Mouse (Mus musculus): ENCODE data around the gene Parvg. TPM values are rescaled to one million over a fixed set of nuclear protein-coding genes. Genes with fewer than 3 reads are reported as not detected.

Parvg gene
- polyA plus RNA-seq, 1 experiment from 2014 or later: 5.9 TPM

DNA sequence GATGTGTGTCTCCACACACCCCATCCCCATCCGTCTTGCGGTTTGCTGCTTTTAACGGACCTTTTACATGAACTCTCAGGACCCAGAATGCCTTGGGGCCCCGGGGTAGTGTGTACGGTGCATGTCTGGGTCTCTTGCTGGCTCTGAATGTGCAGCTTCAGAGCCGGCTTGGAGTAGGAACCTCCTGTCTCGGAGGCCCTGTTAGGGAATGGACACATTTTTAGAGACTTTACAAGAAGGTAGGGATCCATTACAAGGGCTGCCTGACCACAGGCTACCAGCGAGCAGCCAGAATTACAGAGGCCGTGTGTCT lies 10.3 kb upstream of the Parvg start:
- Histone ChIP-seq H3K9me3 (ENCODE audit: control insufficient read depth, low read length) (no peaks in the 10 kb centered on the region), H3K4me1 (replicated peaks; ENCODE audit: control insufficient read depth, insufficient read depth, low read length) (peaks cover 52% of the 10 kb centered on the region), H3K4me2 (peak overlapping the region; percentile 28; the same call in 1 of the 2 replicates), H3K27me3 (replicated peaks; ENCODE audit: control insufficient read depth, insufficient read depth, low read length) (no peaks in the 10 kb centered on the region), H3K9ac (ENCODE audit: low read depth, low read length) (no peak overlapping the region), H3K36me3 (ENCODE audit: control insufficient read depth, insufficient read depth, low read length) (no peaks in the 10 kb centered on the region; the same call in 1 of the 2 replicates), H3K4me3 (ENCODE audit: low read depth, low read length) (no peak overlapping the region), H3K27ac (ENCODE audit: low read depth, low read length) (peak overlapping the region; percentile 64)
- peak; percentile 58 for DNase-seq (ENCODE audit: low spot score)
- ATAC-seq (replicated peaks; ENCODE audit: low FRiP score): no peak
- WGBS: 32% methylated on average over 9 of the region's 9 CpGs

DNA sequence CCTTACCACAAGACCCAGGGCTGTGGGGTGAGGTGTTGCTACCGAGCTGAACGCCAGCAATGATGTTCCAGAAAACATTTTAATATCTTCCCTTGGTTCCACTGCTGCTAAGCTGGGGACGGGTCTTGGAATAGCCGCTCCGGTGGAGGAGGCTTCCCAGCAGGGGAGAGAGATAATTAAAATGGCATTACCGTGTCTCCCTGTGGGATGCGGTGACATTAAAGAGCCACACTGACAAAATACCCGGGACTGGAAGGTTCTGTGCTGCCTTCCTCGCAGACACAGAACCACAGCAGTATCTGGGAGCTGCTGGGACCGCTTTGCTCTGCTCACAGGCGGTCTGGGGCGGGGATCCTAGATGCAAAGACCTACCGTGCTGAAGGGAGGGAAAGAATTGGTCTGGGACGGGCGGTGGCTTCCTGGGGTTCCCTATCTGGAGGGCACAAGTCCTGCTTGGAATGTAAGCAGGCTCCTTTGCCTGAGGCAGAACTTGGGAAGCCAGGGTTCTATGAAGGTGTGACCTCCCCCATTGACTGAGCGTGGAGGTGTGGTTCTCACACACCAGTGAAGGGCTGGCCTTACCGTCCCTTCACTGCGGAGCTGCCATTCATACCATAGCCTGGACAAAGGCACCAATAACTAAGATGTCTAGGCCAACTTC lies 9.3 kb upstream of the Parvg start:
- no peak overlapping the region for H3K4me2 ChIP-seq
- H3K9me3 ChIP-seq (ENCODE audit: control insufficient read depth, low read length): no peaks in the 10 kb centered on the region
- DNase-seq (ENCODE audit: low spot score): no peak
- no peak for ATAC-seq (replicated peaks; ENCODE audit: low FRiP score)
- WGBS: 35% methylated on average over 18 of the region's 18 CpGs
- H3K27me3 ChIP-seq (replicated peaks; ENCODE audit: control insufficient read depth, insufficient read depth, low read length): no peaks in the 10 kb centered on the region
- H3K27ac ChIP-seq (ENCODE audit: low read depth, low read length): no peak overlapping the region
- H3K36me3 ChIP-seq (ENCODE audit: control insufficient read depth, insufficient read depth, low read length): no peaks in the 10 kb centered on the region; the same call in 1 of the 2 replicates
- H3K9ac ChIP-seq (ENCODE audit: low read depth, low read length): no peak overlapping the region
- no peak overlapping the region for H3K4me3 ChIP-seq (ENCODE audit: low read depth, low read length)
- peaks cover 52% of the 10 kb centered on the region for H3K4me1 ChIP-seq (replicated peaks; ENCODE audit: control insufficient read depth, insufficient read depth, low read length)

DNA sequence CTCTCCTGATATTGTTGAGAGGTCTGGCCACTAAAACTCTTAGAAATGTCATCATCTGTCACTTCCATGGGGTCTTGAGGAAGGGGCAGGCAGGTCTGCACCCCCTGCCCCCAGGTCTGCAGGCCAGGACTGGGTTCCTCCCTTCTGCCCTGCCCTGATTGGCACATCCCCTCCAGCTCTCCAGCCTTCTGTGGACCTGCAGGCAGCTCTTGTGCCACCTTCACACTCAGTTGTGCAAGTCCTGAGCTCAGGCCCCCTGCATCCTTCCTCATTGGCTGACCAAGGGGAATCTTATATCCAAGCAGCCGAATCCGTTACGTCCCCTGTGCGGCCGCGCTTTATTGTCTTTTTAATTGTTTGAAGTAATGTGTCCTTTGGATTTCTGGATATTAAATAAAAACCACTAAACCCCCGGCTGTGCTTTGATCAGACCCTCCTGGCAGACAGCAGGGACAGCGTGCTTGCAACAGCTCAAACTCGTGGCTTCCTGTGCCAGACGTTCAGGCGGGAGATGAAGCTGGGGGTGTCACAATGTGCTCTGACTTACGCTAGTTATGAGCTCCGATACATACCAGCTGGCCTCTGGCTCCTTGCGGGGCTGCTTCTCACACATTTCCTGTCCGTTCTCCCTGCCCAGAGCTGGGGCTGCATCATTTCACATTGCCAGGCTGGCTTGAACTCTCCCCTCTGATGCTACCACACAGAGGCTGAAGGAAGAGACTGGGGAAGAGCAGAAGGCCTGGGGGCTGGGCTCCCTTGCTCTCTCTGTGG lies 8.4 kb upstream of the Parvg start:
- Histone ChIP-seq H3K36me3 (ENCODE audit: control insufficient read depth, insufficient read depth, low read length) (no peaks in the 10 kb centered on the region; the same call in 1 of the 2 replicates), H3K4me2 (no peak overlapping the region), H3K27ac (ENCODE audit: low read depth, low read length) (peak overlapping the region; percentile 25; the same call in 1 of the 2 replicates), H3K4me1 (replicated peaks; ENCODE audit: control insufficient read depth, insufficient read depth, low read length) (peaks cover 49% of the 10 kb centered on the region), H3K9me3 (ENCODE audit: control insufficient read depth, low read length) (no peaks in the 10 kb centered on the region), H3K27me3 (replicated peaks; ENCODE audit: control insufficient read depth, insufficient read depth, low read length) (no peaks in the 10 kb centered on the region), H3K4me3 (ENCODE audit: low read depth, low read length) (no peak overlapping the region), H3K9ac (ENCODE audit: low read depth, low read length) (no peak overlapping the region)
- no peak for ATAC-seq (replicated peaks; ENCODE audit: low FRiP score)
- WGBS: 56% methylated on average over 15 of the region's 15 CpGs
- DNase-seq (ENCODE audit: low spot score): no peak

DNA sequence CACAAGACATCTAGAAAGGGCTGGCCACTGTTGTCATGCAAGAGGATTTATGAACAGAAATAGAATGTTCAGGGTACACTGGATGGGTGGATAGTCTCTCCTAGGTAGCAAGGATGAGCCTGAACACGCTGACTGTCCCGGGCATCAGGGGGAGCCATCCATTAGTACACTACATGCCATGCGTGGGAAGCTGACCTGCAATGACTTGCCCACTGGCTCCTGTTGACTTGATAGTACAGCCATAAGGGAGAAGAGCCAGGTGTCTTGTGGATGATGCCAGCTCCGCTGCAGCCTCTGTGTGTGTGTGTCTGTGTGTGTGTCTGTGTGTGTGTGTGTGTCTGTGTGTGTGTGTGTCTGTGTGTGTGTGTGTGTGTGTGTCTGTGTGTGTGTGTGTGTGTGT lies 4.4 kb upstream of the Parvg start:
- no peaks in the 10 kb centered on the region for H3K36me3 ChIP-seq (ENCODE audit: control insufficient read depth, insufficient read depth, low read length)
- no peak overlapping the region for H3K4me2 ChIP-seq
- WGBS: 79% methylated on average over 4 of the region's 4 CpGs
- H3K4me3 ChIP-seq (ENCODE audit: low read depth, low read length): no peak overlapping the region
- no peak overlapping the region for H3K27ac ChIP-seq (ENCODE audit: low read depth, low read length)
- ATAC-seq (replicated peaks; ENCODE audit: low FRiP score): no peak
- H3K27me3 ChIP-seq (replicated peaks; ENCODE audit: control insufficient read depth, insufficient read depth, low read length): no peaks in the 10 kb centered on the region
- peaks cover 10% of the 10 kb centered on the region for H3K4me1 ChIP-seq (replicated peaks; ENCODE audit: control insufficient read depth, insufficient read depth, low read length)
- H3K9me3 ChIP-seq (ENCODE audit: control insufficient read depth, low read length): no peaks in the 10 kb centered on the region
- H3K9ac ChIP-seq (ENCODE audit: low read depth, low read length): no peak overlapping the region
- DNase-seq (ENCODE audit: low spot score): no peak

DNA sequence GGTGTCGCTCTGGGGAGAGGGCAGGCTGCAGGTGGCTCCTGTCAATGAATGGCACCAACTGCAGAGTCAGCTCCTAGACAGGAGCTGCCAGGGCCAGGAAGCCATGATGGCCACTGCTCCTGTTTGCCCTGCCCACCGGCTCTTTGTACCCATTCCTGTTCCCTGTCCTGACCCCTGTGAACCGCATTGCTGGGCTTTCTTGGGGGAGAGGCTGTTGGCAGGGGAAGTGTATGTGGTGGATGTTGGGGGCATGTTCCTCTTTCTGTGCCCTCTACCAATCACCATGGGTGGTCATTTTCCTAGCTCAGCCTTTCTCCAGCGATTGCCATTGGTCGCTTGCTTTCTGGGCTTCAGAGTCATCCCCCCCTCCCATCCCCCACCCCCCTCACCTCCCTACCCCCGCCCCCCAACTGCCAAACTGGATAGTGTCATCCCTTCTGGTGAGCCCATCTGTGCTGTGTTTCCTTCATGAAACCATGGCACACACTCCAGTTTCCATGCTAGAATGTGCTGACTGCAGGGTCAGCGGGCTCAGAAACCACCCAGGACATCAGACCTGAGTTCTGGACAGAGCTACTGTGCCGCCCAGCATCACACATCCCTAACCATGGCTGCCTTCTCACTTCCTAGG lies 2.2 kb upstream of the Parvg start:
- Histone ChIP-seq H3K36me3 (ENCODE audit: control insufficient read depth, insufficient read depth, low read length) (no peaks in the 10 kb centered on the region), H3K27ac (ENCODE audit: low read depth, low read length) (no peak overlapping the region)

DNA sequence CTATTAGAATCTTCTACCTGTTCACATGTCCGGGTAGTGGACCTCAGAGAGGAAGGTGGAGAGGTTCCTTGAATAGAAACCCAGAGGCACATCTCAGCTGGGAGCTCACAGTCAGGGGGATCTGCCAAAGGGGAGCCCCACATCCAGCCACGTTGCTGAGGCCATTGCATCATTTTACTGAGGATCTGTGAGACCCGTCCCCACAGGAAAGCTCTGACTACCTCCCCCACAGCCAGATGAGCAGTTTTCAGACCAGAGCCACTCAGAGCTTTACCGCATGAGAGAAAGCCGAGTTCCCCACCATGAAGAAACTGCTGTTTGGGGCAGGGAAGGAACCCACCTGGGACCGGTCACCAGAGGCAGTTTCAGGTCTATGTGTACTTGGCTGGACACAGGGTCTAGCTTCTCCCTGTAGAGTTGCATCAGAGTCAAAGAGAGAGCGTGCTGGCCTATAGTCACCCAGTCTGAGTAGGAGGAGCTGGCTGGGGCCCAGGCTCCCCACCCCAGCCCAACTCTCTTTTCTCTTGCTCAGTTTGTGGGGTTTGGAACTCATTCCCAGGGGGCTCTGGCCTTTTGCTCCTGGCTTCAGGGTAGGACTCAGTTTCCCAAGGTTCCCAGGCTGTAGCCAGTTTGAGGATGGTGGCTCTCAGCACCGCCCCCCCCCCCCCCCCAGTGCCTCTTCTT lies 1.2 kb downstream of the Parvg start:
- peak; percentile 56 for ATAC-seq (replicated peaks; ENCODE audit: low FRiP score)
- 52% methylated on average over 8 of the region's 8 CpGs for WGBS

More for the DNA sequence above, 2.2 kb upstream of the Parvg start:
- H3K9ac ChIP-seq (ENCODE audit: low read depth, low read length): no peak overlapping the region
- H3K4me2 ChIP-seq: no peak overlapping the region
- H3K27me3 ChIP-seq (replicated peaks; ENCODE audit: control insufficient read depth, insufficient read depth, low read length): no peaks in the 10 kb centered on the region
- DNase-seq (ENCODE audit: low spot score): no peak
- H3K4me3 ChIP-seq (ENCODE audit: low read depth, low read length): no peak overlapping the region
- no peak for ATAC-seq (replicated peaks; ENCODE audit: low FRiP score)
- WGBS: 70% methylated on average over 8 of the region's 8 CpGs
- H3K4me1 ChIP-seq (replicated peaks; ENCODE audit: control insufficient read depth, insufficient read depth, low read length): no peaks in the 10 kb centered on the region; the same call in 1 of the 2 replicates
- no peaks in the 10 kb centered on the region for H3K9me3 ChIP-seq (ENCODE audit: control insufficient read depth, low read length)

DNA sequence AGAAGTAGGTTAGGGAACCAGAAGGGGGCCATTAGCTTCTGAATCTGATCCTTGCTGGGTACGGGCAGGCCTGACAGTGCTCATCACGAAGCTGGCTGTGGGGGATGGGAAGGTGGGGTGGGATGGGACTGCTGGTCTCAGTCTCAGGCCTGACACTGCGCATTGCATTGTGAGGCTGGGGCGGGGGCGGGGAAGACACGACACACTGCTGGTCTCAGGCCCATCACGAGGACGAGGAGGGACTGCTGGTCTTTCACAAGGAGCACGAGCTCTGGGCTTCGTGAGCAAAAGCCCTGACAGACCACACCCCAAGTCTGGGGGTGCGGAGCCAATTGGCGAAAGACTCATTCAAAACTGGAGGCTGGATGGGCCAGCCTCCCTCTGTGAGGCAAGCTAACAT lies 1.9 kb downstream of the Parvg start:
- no peak overlapping the region for H3K27ac ChIP-seq (ENCODE audit: low read depth, low read length)
- peak overlapping the region; percentile 4; the same call in 1 of the 2 replicates for H3K4me2 ChIP-seq
- no peak for DNase-seq (ENCODE audit: low spot score)
- ATAC-seq (replicated peaks; ENCODE audit: low FRiP score): no peak
- H3K4me1 ChIP-seq (replicated peaks; ENCODE audit: control insufficient read depth, insufficient read depth, low read length): no peaks in the 10 kb centered on the region; the same call in 1 of the 2 replicates
- no peaks in the 10 kb centered on the region for H3K27me3 ChIP-seq (replicated peaks; ENCODE audit: control insufficient read depth, insufficient read depth, low read length)
- no peaks in the 10 kb centered on the region for H3K9me3 ChIP-seq (ENCODE audit: control insufficient read depth, low read length)
- no peak overlapping the region for H3K4me3 ChIP-seq (ENCODE audit: low read depth, low read length)
- 49% methylated on average over 12 of the region's 12 CpGs for WGBS
- H3K36me3 ChIP-seq (ENCODE audit: control insufficient read depth, insufficient read depth, low read length): no peaks in the 10 kb centered on the region
- no peak overlapping the region for H3K9ac ChIP-seq (ENCODE audit: low read depth, low read length)

More for the DNA sequence above, 1.2 kb downstream of the Parvg start:
- peak overlapping the region; percentile 35 for H3K4me2 ChIP-seq
- no peak overlapping the region for H3K27ac ChIP-seq (ENCODE audit: low read depth, low read length)
- H3K9ac ChIP-seq (ENCODE audit: low read depth, low read length): peak overlapping the region; percentile 7; the same call in 1 of the 2 replicates
- no peaks in the 10 kb centered on the region; the same call in 1 of the 2 replicates for H3K4me1 ChIP-seq (replicated peaks; ENCODE audit: control insufficient read depth, insufficient read depth, low read length)
- no peaks in the 10 kb centered on the region for H3K27me3 ChIP-seq (replicated peaks; ENCODE audit: control insufficient read depth, insufficient read depth, low read length)
- no peak for DNase-seq (ENCODE audit: low spot score)
- H3K4me3 ChIP-seq (ENCODE audit: low read depth, low read length): peak overlapping the region; percentile 27
- H3K9me3 ChIP-seq (ENCODE audit: control insufficient read depth, low read length): no peaks in the 10 kb centered on the region
- no peaks in the 10 kb centered on the region for H3K36me3 ChIP-seq (ENCODE audit: control insufficient read depth, insufficient read depth, low read length)

DNA sequence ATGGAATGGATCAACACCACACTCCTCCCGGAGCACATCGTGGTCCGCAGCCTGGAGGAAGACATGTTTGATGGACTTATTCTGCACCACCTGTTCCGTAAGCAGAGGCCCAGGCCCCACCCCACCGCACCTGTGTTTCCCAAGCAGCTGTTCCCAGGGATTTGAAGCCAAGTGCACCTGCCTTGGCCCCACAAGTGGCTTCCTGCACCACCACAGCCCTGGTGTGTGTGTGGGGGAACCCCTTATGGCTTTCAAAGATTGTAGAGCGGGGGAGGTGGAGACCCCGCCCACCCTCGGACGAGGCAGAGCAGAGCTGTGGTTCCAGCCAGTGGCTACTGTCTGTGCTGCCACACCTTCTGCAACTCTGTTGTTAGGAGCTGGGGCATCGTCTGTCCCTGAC lies 5.0 kb downstream of the Parvg start:
- no peaks in the 10 kb centered on the region for H3K27me3 ChIP-seq (replicated peaks; ENCODE audit: control insufficient read depth, insufficient read depth, low read length)
- ATAC-seq (replicated peaks; ENCODE audit: low FRiP score) (no peak), DNase-seq (ENCODE audit: low spot score) (no peak)
- H3K27ac ChIP-seq (ENCODE audit: low read depth, low read length): no peak overlapping the region
- H3K4me3 ChIP-seq (ENCODE audit: low read depth, low read length): no peak overlapping the region
- no peaks in the 10 kb centered on the region for H3K36me3 ChIP-seq (ENCODE audit: control insufficient read depth, insufficient read depth, low read length)
- no peak overlapping the region for H3K9ac ChIP-seq (ENCODE audit: low read depth, low read length)
- H3K4me1 ChIP-seq (replicated peaks; ENCODE audit: control insufficient read depth, insufficient read depth, low read length): no peaks in the 10 kb centered on the region
- 74% methylated on average over 10 of the region's 10 CpGs for WGBS
- no peaks in the 10 kb centered on the region for H3K9me3 ChIP-seq (ENCODE audit: control insufficient read depth, low read length)
- no peak overlapping the region for H3K4me2 ChIP-seq

Data from liver, embryonic 11.5 days (tissue).